Mouse (Mus musculus): ENCODE results near the gene Lix1l. TPM values are rescaled to one million over a fixed set of nuclear protein-coding genes. Genes with fewer than 3 reads are reported as not detected.

The Lix1l gene
- polyA plus RNA-seq, 1 experiment from 2014 or later, result 6.8 TPM

GRCm38 (mm10) chr3:96559398-96559910 is 41.5 kb upstream of the Lix1l start:
- Histone ChIP-seq H3K27ac (no peak overlapping the region), H3K9ac (peak overlapping the region; percentile 81), H3K4me3 (peak overlapping the region; percentile 79), H3K4me2 (replicated peaks) (peak overlapping the region; percentile 79), H3K9me3 (no peaks in the 10 kb centered on the region), H3K27me3 (no peaks in the 10 kb centered on the region), H3K36me3 (peaks cover 21% of the 10 kb centered on the region), H3K4me1 (peaks cover 44% of the 10 kb centered on the region)
- 81% methylated on average over 12 of the region's 12 CpGs for WGBS
- ATAC-seq (ENCODE audit: insufficient number of reproducible peaks, insufficient read depth, low FRiP score, low TSS enrichment), result no peak

DNA sequence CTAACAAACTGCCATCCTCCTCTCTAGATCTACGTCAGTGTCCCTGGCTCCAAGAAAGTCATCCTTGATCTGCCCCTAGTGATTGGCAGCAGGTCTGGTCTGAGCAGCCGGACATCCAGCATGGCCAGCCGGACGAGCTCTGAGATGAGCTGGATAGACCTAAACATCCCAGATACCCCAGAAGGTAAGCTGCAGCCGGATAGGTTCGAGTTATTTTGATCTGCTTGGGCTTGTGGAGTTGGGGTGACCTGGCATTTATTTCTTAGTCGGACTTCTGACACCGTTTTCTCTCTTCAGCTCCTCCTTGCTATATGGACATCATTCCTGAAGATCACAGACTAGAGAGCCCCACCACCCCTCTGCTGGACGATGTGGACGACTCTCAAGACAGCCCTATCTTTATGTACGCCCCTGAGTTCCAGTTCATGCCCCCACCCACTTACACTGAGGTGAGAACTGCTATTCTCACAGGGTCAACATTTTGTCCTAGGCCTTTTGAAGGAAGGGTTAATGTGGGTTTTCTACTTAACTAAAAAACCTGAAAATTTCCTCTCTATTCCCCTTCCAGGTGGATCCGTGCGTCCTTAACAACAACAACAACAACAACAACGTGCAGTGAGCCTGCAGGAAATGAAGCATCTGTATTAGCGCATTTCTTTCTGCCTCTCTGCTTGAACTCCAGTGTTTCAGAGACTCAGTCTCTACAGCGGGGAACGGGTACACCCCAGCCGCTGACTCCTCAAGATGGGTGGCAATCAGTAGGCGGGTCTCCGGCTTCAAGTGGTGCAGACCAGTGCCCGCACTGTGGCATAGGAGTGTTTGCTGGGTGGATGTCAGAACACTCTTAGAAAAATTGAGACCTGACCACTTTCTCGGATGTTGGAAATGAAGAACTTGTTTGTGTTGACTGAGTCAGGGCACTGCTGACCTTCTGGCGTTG is 40.8 kb upstream of the Lix1l start:
- peaks cover 43% of the 10 kb centered on the region for H3K4me1 ChIP-seq
- ATAC-seq (ENCODE audit: insufficient number of reproducible peaks, insufficient read depth, low FRiP score, low TSS enrichment), result no peak
- H3K9me3 ChIP-seq, result no peaks in the 10 kb centered on the region
- H3K36me3 ChIP-seq, result peaks cover 21% of the 10 kb centered on the region
- H3K27ac ChIP-seq, result no peak overlapping the region
- H3K4me3 ChIP-seq, result peak overlapping the region; percentile 79
- peak overlapping the region; percentile 81 for H3K9ac ChIP-seq
- WGBS, result 90% methylated on average over 23 of the region's 23 CpGs
- H3K4me2 ChIP-seq (replicated peaks), result peak overlapping the region; percentile 79
- H3K27me3 ChIP-seq, result no peaks in the 10 kb centered on the region

DNA sequence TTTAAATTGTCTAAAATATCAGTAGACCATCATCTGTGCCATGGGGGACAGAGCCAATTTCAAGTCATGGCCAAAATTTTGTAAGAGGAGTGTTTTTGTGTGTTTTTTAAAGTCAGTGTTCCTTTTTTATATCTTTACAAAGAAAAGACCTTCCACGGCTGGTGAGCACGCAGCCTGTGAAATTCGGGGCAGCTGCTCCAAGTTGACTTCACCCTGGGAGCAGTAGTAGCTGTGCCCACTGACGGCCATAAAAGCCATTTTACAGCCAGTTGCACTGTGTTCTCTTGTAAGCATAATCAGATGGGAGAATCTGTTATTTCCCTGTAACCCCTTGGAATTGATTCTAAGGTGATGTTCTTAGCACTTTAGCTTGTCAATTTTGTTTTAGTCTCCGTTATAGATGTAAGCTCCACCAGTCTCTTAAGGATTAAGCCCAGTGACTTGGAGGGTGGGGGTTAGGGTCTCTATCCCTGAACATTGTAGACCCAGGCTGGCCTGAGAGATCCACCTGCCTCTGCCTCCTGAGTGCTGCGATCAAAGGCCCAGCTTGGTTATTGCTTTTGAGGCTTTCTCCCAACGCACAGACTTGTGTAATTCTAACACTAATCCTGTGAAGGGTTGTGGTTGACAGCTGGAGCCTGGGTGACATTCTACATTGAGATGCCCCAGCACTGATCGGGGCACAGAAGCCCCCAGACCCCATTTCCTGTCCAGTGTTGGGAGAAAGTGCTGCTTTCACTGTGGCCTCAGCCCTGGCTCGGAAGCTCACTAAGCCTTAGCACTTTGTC is 39.9 kb upstream of the Lix1l start:
- Histone ChIP-seq H3K9ac (no peak overlapping the region), H3K4me2 (replicated peaks) (peak overlapping the region; percentile 79), H3K4me3 (peak overlapping the region; percentile 79), H3K27me3 (no peaks in the 10 kb centered on the region), H3K9me3 (no peaks in the 10 kb centered on the region), H3K36me3 (peaks cover 21% of the 10 kb centered on the region), H3K27ac (no peak overlapping the region), H3K4me1 (peaks cover 36% of the 10 kb centered on the region)
- WGBS, result 90% methylated on average over 9 of the region's 9 CpGs
- no peak for ATAC-seq (ENCODE audit: insufficient number of reproducible peaks, insufficient read depth, low FRiP score, low TSS enrichment)

DNA sequence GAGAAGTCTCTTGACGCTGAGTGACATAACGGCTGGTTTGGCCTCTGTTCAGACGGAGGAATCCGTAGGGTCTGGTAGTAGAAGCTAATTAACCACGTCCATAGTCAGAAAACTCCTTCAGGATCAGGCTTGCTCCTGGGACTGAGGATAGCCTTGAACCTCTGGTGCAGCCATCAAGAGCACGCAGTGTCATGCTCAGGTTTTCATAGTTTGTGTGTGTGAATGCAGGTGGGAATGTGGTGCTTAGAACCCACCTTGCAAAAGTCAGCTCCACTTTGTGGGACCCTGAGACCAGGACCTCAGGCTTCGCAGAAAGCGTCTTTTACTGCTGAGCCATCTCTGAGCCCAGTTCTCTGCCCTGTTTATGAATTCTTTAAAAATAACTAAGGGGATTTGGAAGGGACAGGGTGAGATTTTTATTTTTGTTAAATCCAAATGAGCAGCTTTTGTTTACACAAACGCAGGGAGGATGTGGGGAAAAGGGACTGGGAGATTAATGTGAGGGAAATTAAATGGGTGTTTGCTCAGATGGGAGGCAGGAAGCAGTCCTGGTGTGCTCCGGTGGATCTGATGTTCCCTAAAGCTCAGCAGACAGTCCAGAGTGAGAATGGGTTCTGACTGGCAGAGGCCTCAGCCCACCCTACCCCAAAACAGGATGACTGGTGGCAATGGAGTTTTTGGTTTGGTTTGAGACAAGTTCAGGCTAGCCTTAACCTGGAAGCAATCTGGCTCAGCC is 38.8 kb upstream of the Lix1l start:
- Histone ChIP-seq H3K9ac (no peak overlapping the region), H3K4me2 (replicated peaks) (no peak overlapping the region), H3K4me1 (peaks cover 27% of the 10 kb centered on the region), H3K27ac (peak overlapping the region; percentile 38; the same call in 1 of the 2 replicates), H3K36me3 (peaks cover 21% of the 10 kb centered on the region), H3K4me3 (no peak overlapping the region), H3K27me3 (no peaks in the 10 kb centered on the region), H3K9me3 (no peaks in the 10 kb centered on the region)
- no peak for ATAC-seq (ENCODE audit: insufficient number of reproducible peaks, insufficient read depth, low FRiP score, low TSS enrichment)
- 57% methylated on average over 10 of the region's 10 CpGs for WGBS

- Histone ChIP-seq H3K27me3 (no peaks in the 10 kb centered on the region), H3K4me3 (no peak overlapping the region), H3K9ac (no peak overlapping the region), H3K4me2 (replicated peaks) (no peak overlapping the region), H3K36me3 (peaks cover 21% of the 10 kb centered on the region), H3K4me1 (peaks cover 27% of the 10 kb centered on the region), H3K27ac (no peak overlapping the region), H3K9me3 (no peaks in the 10 kb centered on the region)
- no peak for ATAC-seq (ENCODE audit: insufficient number of reproducible peaks, insufficient read depth, low FRiP score, low TSS enrichment)
- 92% methylated on average over 8 of the region's 8 CpGs for WGBS
Measured at GRCm38 (mm10) chr3:96563267-96563666, 37.7 kb upstream of the Lix1l start.

DNA sequence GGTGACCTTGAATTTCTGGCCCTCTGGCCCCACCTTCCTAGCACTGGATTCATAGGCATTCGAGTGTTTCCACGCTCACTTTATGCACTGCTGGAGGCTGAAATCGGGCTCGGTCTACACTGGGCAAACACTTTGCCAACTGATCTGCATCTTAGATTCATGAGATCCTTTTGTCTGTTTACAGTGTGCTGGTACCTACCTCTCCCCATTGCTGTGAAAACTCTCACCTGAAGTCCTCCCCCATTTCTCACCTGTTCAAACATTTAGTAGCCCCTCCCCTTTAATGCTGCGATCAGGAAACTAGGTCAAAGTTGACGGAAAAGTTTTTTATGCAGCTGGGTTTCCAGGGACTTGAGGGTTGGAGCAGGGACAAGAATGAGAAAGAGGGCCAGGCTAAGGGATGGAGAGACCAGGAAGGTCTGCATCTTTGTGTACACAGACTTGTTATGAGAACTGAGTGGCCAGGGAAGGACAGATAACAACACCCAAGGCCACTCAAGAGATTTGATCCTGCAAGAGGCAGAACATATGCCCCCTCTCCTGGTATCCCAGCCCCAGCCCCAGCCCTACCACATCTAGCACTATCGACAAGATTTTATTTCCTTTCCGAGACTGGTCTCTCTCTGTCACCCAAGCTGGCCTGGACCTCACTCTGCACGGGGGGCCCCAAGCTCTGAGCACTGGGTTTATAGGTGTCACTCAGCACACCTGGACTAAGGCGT is 36.9 kb upstream of the Lix1l start:
- Histone ChIP-seq H3K36me3 (peaks cover 21% of the 10 kb centered on the region), H3K4me1 (peaks cover 25% of the 10 kb centered on the region), H3K9me3 (no peaks in the 10 kb centered on the region), H3K27me3 (no peaks in the 10 kb centered on the region), H3K4me3 (no peak overlapping the region), H3K4me2 (replicated peaks) (0 out of 2 replicates have a peak overlapping the region, but pooled peaks have one; percentile 7), H3K27ac (peak overlapping the region; percentile 50; the same call in 1 of the 2 replicates), H3K9ac (no peak overlapping the region)
- no peak for ATAC-seq (ENCODE audit: insufficient number of reproducible peaks, insufficient read depth, low FRiP score, low TSS enrichment)
- WGBS, result 66% methylated on average over 10 of the region's 10 CpGs

- no peaks in the 10 kb centered on the region for H3K9me3 ChIP-seq
- H3K27ac ChIP-seq, result peak overlapping the region; percentile 50; the same call in 1 of the 2 replicates
- peaks cover 19% of the 10 kb centered on the region for H3K36me3 ChIP-seq
- H3K27me3 ChIP-seq, result no peaks in the 10 kb centered on the region
- H3K9ac ChIP-seq, result no peak overlapping the region
- H3K4me2 ChIP-seq (replicated peaks), result 0 out of 2 replicates have a peak overlapping the region, but pooled peaks have one; percentile 7
- 36% methylated on average over 7 of the region's 7 CpGs for WGBS
- no peak overlapping the region for H3K4me3 ChIP-seq
- H3K4me1 ChIP-seq, result peaks cover 20% of the 10 kb centered on the region
- no peak for ATAC-seq (ENCODE audit: insufficient number of reproducible peaks, insufficient read depth, low FRiP score, low TSS enrichment)
Measured at GRCm38 (mm10) chr3:96564633-96565032, 36.3 kb upstream of the Lix1l start.

GRCm38 (mm10) chr3:96565105-96565504 is 35.8 kb upstream of the Lix1l start:
- no peaks in the 10 kb centered on the region for H3K9me3 ChIP-seq
- H3K36me3 ChIP-seq, result peaks cover 14% of the 10 kb centered on the region
- no peak overlapping the region for H3K9ac ChIP-seq
- whole genome bisulfite sequencing, result 93% methylated on average over 2 of the region's 3 CpGs
- no peak overlapping the region for H3K4me3 ChIP-seq
- ATAC-seq (ENCODE audit: insufficient number of reproducible peaks, insufficient read depth, low FRiP score, low TSS enrichment), result no peak
- H3K27ac ChIP-seq, result peak overlapping the region; percentile 37; the same call in 1 of the 2 replicates
- H3K27me3 ChIP-seq, result no peaks in the 10 kb centered on the region
- peaks cover 15% of the 10 kb centered on the region for H3K4me1 ChIP-seq
- H3K4me2 ChIP-seq (replicated peaks), result no peak overlapping the region

DNA sequence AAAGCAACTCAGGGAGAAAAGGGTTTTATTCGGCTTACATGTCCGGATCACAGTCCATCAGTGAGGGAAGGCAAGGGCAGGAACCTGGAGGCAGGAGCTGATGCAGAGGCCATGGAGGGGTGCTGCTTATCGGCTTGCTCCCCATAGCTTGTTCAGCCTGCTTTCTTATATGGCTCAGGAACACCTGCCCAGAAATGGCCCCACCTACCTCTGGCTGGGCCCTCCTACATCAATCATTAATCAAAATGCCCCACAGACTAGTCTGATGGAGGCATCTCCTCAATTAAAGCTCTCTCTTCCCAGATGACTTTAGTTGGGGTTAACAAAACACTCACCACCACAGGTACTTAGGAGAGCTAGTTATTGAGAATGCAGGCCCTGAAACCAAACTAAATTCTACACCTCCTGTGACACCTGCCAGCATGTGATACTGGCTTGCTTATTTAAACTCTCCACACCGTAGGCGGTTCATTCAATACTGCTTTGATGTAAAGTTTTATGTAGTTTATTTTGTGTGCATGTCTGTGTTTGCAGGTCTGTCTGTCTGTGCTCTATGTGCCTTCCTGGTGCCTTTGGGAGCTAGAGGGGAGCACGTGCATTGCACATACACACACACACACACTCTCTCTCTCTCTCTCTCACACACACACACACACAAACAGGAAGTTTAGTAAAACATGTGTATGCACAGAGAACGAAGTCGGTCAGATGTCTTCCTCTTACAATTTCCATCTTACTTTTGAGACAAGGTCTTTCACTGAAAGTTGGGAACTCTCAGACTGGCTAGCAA is 34.1 kb upstream of the Lix1l start:
- H3K4me2 ChIP-seq (replicated peaks), result no peak overlapping the region
- no peak for ATAC-seq (ENCODE audit: insufficient number of reproducible peaks, insufficient read depth, low FRiP score, low TSS enrichment)
- H3K27ac ChIP-seq, result no peak overlapping the region
- no peaks in the 10 kb centered on the region for H3K9me3 ChIP-seq
- peaks cover 5% of the 10 kb centered on the region; the same call in 1 of the 2 replicates for H3K4me1 ChIP-seq
- WGBS, result 87% methylated on average over 8 of the region's 8 CpGs
- H3K9ac ChIP-seq, result no peak overlapping the region
- H3K27me3 ChIP-seq, result no peaks in the 10 kb centered on the region
- H3K36me3 ChIP-seq, result no peaks in the 10 kb centered on the region
- H3K4me3 ChIP-seq, result no peak overlapping the region

DNA sequence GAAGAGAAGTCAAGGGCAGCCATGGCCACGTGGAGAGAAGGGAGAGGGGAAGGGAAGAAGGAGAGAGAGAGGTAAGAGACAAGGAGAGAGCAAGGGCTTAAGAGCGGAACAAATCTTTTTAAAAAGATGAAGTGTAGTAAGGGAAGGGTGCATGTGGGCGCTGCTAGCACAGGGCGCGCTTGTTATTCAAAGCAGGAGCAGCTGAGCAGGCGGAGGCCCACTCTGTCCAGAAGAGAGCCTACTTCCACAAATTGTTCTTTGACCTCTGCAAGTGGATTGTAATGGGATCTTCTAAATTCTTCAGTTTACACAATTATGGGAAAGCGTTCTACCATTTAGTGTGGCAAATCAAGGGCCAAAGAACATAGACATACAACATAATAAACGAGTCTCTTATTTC is 32.3 kb upstream of the Lix1l start:
- H3K9me3 ChIP-seq, result no peaks in the 10 kb centered on the region

More for the DNA sequence above, 32.3 kb upstream of the Lix1l start:
- H3K36me3 ChIP-seq, result no peaks in the 10 kb centered on the region
- peaks cover 5% of the 10 kb centered on the region; the same call in 1 of the 2 replicates for H3K4me1 ChIP-seq
- no peak overlapping the region for H3K4me2 ChIP-seq (replicated peaks)
- 66% methylated on average over 8 of the region's 8 CpGs for WGBS
- no peak overlapping the region for H3K4me3 ChIP-seq
- no peak overlapping the region for H3K9ac ChIP-seq
- H3K27ac ChIP-seq, result no peak overlapping the region
- H3K27me3 ChIP-seq, result no peaks in the 10 kb centered on the region
- ATAC-seq (ENCODE audit: insufficient number of reproducible peaks, insufficient read depth, low FRiP score, low TSS enrichment), result no peak
